Comparison of ENCODE assay signal across 7 mouse cellular contexts in genomic region chr7:81345447-81346170, GRCm38 (mm10). TPM values are rescaled to one million over a fixed set of nuclear protein-coding genes. Genes with fewer than 3 reads are reported as not detected.
DNase-seq lines count a peak whose midpoint lies in the region; ATAC-seq and TF ChIP-seq lines count a peak whose summit lies in the region.

No protein-coding gene starts in this region.

- peak overlapping the region; percentile 72 for H3K27ac ChIP-seq in spleen, adult 2 months (ENCODE audit: insufficient read depth, low read length)
- H3K27ac ChIP-seq in forebrain, embryonic 13.5 days: no peak overlapping the region
- no peak overlapping the region for H3K27ac ChIP-seq in liver, embryonic 11.5 days (ENCODE audit: low read depth, low read length)
- H3K27ac ChIP-seq in stomach, embryonic 16.5 days (ENCODE audit: low read length): peak overlapping the region; percentile 60; the same call in 1 of the 2 replicates

- peaks cover 11% of the 10 kb centered on the region; the same call in 1 of the 2 replicates for H3K4me1 ChIP-seq in spleen, adult 2 months (ENCODE audit: control insufficient read depth, insufficient read depth, insufficient read length)
- H3K4me1 ChIP-seq in forebrain, embryonic 13.5 days: peaks cover 25% of the 10 kb centered on the region
- H3K4me1 ChIP-seq in liver, embryonic 11.5 days (replicated peaks; ENCODE audit: control insufficient read depth, insufficient read depth, low read length): peaks cover 16% of the 10 kb centered on the region
- peaks cover 19% of the 10 kb centered on the region for H3K4me1 ChIP-seq in stomach, embryonic 16.5 days (ENCODE audit: control insufficient read depth, insufficient read depth, low read length)

- no peak; the same call in 1 of the 2 replicates for TF ChIP-seq POLR2A in spleen, adult 2 months (IDR thresholded peaks at IDR 0.05; ENCODE audit: low read depth, low read length)

- peak overlapping the region; percentile 94 for H3K4me2 ChIP-seq in forebrain, embryonic 13.5 days
- H3K4me2 ChIP-seq in liver, embryonic 11.5 days: peak overlapping the region; percentile 63
- H3K4me2 ChIP-seq in stomach, embryonic 16.5 days (ENCODE audit: low read depth, low read length): peak overlapping the region; percentile 61

- H3K4me3 ChIP-seq in spleen, adult 2 months (ENCODE audit: extremely low read depth, insufficient read depth, insufficient read length): peak overlapping the region; percentile 64
- H3K4me3 ChIP-seq in forebrain, embryonic 13.5 days: peak overlapping the region; percentile 97
- peak overlapping the region; percentile 99 for H3K4me3 ChIP-seq in liver, embryonic 11.5 days (ENCODE audit: low read depth, low read length)
- peak overlapping the region; percentile 74 for H3K4me3 ChIP-seq in stomach, embryonic 16.5 days (replicated peaks; ENCODE audit: low read length)

- peaks cover 15% of the 10 kb centered on the region for H3K36me3 ChIP-seq in spleen, adult 2 months (ENCODE audit: control insufficient read depth, insufficient read depth, low read length)
- peaks cover 34% of the 10 kb centered on the region for H3K36me3 ChIP-seq in forebrain, embryonic 13.5 days (ENCODE audit: poor library complexity, severe bottlenecking)
- peaks cover 28% of the 10 kb centered on the region for H3K36me3 ChIP-seq in liver, embryonic 11.5 days (ENCODE audit: control insufficient read depth, insufficient read depth, low read length)
- H3K36me3 ChIP-seq in stomach, embryonic 16.5 days (ENCODE audit: control insufficient read depth, insufficient read depth, low read length): peaks cover 11% of the 10 kb centered on the region

- no peak for TF ChIP-seq CTCF in spleen, adult 2 months (IDR thresholded peaks at IDR 0.05; ENCODE audit: extremely low read depth, insufficient read depth, insufficient read length, insufficient replicate concordance)

- WGBS in spleen, adult 2 months: 62% methylated on average over 15 of the region's 15 CpGs
- 62% methylated on average over 15 of the region's 15 CpGs for WGBS in forebrain, embryonic 13.5 days
- 57% methylated on average over 15 of the region's 15 CpGs for WGBS in liver, embryonic 11.5 days
- WGBS in stomach, embryonic 16.5 days: 63% methylated on average over 15 of the region's 15 CpGs

- DNase-seq in spleen, adult 2 months (ENCODE audit: low read depth in 1 of 2, low spot score in 2 of 2): no peak
- DNase-seq in spleen, adult 12 weeks (ENCODE audit: low spot score): no peak
- DNase-seq in liver, embryonic 11.5 days (ENCODE audit: low spot score): no peak
- no peak for DNase-seq in ovary, adult 18-20 months (ENCODE audit: low spot score)
- no peak for DNase-seq in retina, postnatal 1 day

- ATAC-seq in forebrain, embryonic 13.5 days: peak; percentile 3; the same call in 1 of the 2 replicates
- no peak for ATAC-seq in liver, embryonic 11.5 days (replicated peaks; ENCODE audit: low FRiP score)
- no peak for ATAC-seq in stomach, embryonic 16.5 days (ENCODE audit: insufficient read depth, low FRiP score)

- H3K9me3 ChIP-seq in forebrain, embryonic 13.5 days (replicated peaks): no peaks in the 10 kb centered on the region
- no peaks in the 10 kb centered on the region for H3K9me3 ChIP-seq in liver, embryonic 11.5 days (ENCODE audit: control insufficient read depth, low read length)
- no peaks in the 10 kb centered on the region for H3K9me3 ChIP-seq in stomach, embryonic 16.5 days (replicated peaks; ENCODE audit: control insufficient read depth, low read length)

- H3K9ac ChIP-seq in forebrain, embryonic 13.5 days: peak overlapping the region; percentile 56
- peak overlapping the region; percentile 55 for H3K9ac ChIP-seq in liver, embryonic 11.5 days (ENCODE audit: low read depth, low read length)
- peak overlapping the region; percentile 81 for H3K9ac ChIP-seq in stomach, embryonic 16.5 days (ENCODE audit: low read length)

- no peaks in the 10 kb centered on the region for H3K27me3 ChIP-seq in spleen, adult 2 months (ENCODE audit: control insufficient read depth, insufficient read depth, low read length)
- H3K27me3 ChIP-seq in forebrain, embryonic 13.5 days: no peaks in the 10 kb centered on the region
- H3K27me3 ChIP-seq in liver, embryonic 11.5 days (replicated peaks; ENCODE audit: control insufficient read depth, insufficient read depth, low read length): no peaks in the 10 kb centered on the region
- no peaks in the 10 kb centered on the region for H3K27me3 ChIP-seq in stomach, embryonic 16.5 days (ENCODE audit: control insufficient read depth, insufficient read depth, low read length)

RNA-seq across cellular contexts. Expression of gene Rps17, which starts 0.6 kb away (rescaled TPM):
- polyA plus RNA-seq in spleen, adult 2 months (2012; rRNA removed): 776 and 827 TPM in 2 replicates
- polyA plus RNA-seq in forebrain, embryonic 13.5 days (2015; fragmentation: Nextera tagmentation; extraction: Ambion mirVana): 1,016 and 1,034 TPM in 2 replicates
- polyA plus RNA-seq in liver, embryonic 11.5 days (2014; fragmentation: Nextera tagmentation; extraction: Ambion mirVana): 1,540 and 1,655 TPM in 2 replicates
- 1,067 and 1,217 TPM in 2 replicates for polyA plus RNA-seq in stomach, embryonic 16.5 days (2015; fragmentation: Nextera tagmentation; extraction: Ambion mirVana)

Comparison
In these comparisons a context has a peak if more than half of its experiments do, and no peak if none do; other contexts are left out.
1. H3K27ac ChIP-seq: peak in spleen, adult 2 months (single experiment) and stomach, embryonic 16.5 days (single experiment); none in forebrain, embryonic 13.5 days (single experiment) and liver, embryonic 11.5 days (single experiment).
2. Peak in every context shown above with its lines, with median percentiles within 50 percentile points of each other: H3K4me3 ChIP-seq, H3K4me2 ChIP-seq and H3K9ac ChIP-seq.